8 mouse cellular contexts compared by ENCODE assay signal in the genomic region with DNA sequence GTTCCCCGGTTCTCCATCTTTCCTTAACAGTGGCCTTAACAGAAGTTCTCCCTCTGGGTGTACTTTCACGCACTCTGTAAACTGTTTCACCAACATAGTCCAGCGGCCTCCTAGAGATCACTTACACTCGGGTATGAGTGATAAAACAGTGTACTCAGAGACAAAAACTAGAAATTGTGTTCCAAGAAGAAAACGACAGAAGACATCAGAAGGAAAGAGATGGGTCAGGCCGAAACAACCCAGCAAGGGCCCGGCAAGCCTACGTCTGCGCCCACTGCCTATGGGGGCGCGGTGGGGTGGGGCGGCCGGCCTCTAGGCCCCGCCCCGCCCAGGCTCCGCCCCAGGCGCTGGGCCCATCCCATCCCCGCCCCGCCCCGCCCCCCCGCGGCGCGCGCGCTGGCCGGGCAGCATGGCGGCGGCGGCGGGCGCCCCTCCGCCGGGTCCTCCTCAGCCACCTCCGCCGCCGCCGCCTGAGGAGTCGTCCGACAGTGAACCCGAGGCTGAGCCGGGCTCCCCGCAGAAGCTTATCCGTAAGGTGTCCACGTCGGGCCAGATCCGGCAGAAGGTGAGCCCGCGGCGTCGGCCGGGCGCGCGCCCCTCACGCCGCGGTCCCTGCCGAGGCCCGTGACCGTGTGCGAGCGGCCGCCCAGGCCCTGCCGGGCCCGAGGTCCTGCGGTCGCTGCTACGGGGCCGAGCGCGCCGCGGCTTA. TPM values are rescaled to one million over a fixed set of nuclear protein-coding genes. Genes with fewer than 3 reads are reported as not detected.
DNase-seq lines count a peak whose midpoint lies in the region; ATAC-seq lines count a peak whose summit lies in the region.

A gene (plus strand): TSS at position 396 of the 709 bp plus-strand sequence.

- H3K4me1 ChIP-seq in hindbrain, embryonic 12.5 days: peaks cover 26% of the 10 kb centered on the region

- WGBS in hindbrain, embryonic 12.5 days: under 1% methylated on average over 60 of the region's 74 CpGs

- H3K4me3 ChIP-seq in hindbrain, embryonic 12.5 days: peak within 1 kb of the TSS; percentile 97

- no peaks in the 10 kb centered on the region for H3K36me3 ChIP-seq in hindbrain, embryonic 12.5 days

- no peaks in the 10 kb centered on the region for H3K9me3 ChIP-seq in hindbrain, embryonic 12.5 days (replicated peaks)

- peak within 1 kb of the TSS; percentile 95 for H3K9ac ChIP-seq in hindbrain, embryonic 12.5 days

- peak; percentile 38 for DNase-seq in WW6 (ENCODE audit: low read depth, low spot score)
- DNase-seq in cerebellum, adult 9-11 months: peak; percentile 78
- DNase-seq in frontal cortex, adult 2 months (ENCODE audit: extremely low spot score in 1 of 2, low spot score in 1 of 2): peak in 1 of 2 experiments; percentile 56
- peak; percentile 59 for DNase-seq in layer of hippocampus, postnatal 25 days (ENCODE audit: extremely low spot score in 1 of 2, low spot score in 1 of 2)
- peak; percentile 77 for DNase-seq in lung, postnatal 36 days
- peak; percentile 88 for DNase-seq in retina, postnatal 1 day
- peak; percentile 92 for DNase-seq in thymus, postnatal 4 days

- peak within 1 kb of the TSS; percentile 71 for H3K27ac ChIP-seq in hindbrain, embryonic 12.5 days

- no peaks in the 10 kb centered on the region for H3K27me3 ChIP-seq in hindbrain, embryonic 12.5 days

- ATAC-seq in hindbrain, embryonic 12.5 days (ENCODE audit: low FRiP score): peak; percentile 94

- H3K4me2 ChIP-seq in hindbrain, embryonic 12.5 days (replicated peaks): peak within 1 kb of the TSS; percentile 84

RNA-seq across cellular contexts. Expression of the gene that starts here (rescaled TPM):
- polyA plus RNA-seq in frontal cortex, adult 2 months (2012; rRNA removed): 57.6 and 73.7 TPM in 2 replicates
- 37.0 and 39.1 TPM in 2 replicates for polyA plus RNA-seq in hindbrain, embryonic 12.5 days (2016; fragmentation: Nextera tagmentation; extraction: Ambion mirVana)
- total RNA-seq in layer of hippocampus, postnatal 25 days (2021): 100 to 1,000 TPM; 105 to 129 TPM
